Mouse (Mus musculus) midbrain, embryonic 11.5 days (tissue): ENCODE data around the gene Plch2. TPM values are rescaled to one million over a fixed set of nuclear protein-coding genes. Genes with fewer than 3 reads are reported as not detected.

ENCODE experiments used
- ATAC-seq: fragments of 200-750 bp; cut with Nextera tagmentation; 2 replicates; pipeline ENCODE4 v1.8.0; 2017; ENCODE audit warnings: moderate TSS enrichment, moderate library complexity; ENCODE audit not compliant: low FRiP score
- DNase-seq: peaks from one replicate; pipeline ENCODE4 v3.0.0; 2015; ENCODE audit warnings: low spot score; ENCODE audit errors: missing footprints
- H3K27ac ChIP-seq: fragments of 300-500 bp; sonication (generic); 2 replicates; pipeline ENCODE4 v1.5.1; 2014; ENCODE audit warnings: low read depth, low read length
- H3K27me3 ChIP-seq: fragments of 300-500 bp; sonication (generic); 2 replicates; pipeline ENCODE4 v1.6.1; 2014; ENCODE audit warnings: mild to moderate bottlenecking, low read length, moderate library complexity, mixed read lengths; ENCODE audit not compliant: control insufficient read depth, insufficient read depth
- H3K36me3 ChIP-seq: fragments of 300-500 bp; sonication (generic); 2 replicates; pipeline ENCODE4 v1.6.1; 2014; ENCODE audit warnings: mild to moderate bottlenecking, low read length, moderate library complexity, mixed read lengths; ENCODE audit not compliant: control insufficient read depth, insufficient read depth
- H3K4me1 ChIP-seq: fragments of 300-500 bp; sonication (generic); 2 replicates; pipeline ENCODE4 v1.6.1; 2014; ENCODE audit warnings: low read length; ENCODE audit not compliant: control insufficient read depth, insufficient read depth
- H3K4me2 ChIP-seq: fragments of 300-500 bp; sonication (generic); 2 replicates; pipeline ENCODE4 v1.6.1; 2014; ENCODE audit warnings: mild to moderate bottlenecking, moderate library complexity
- H3K4me3 ChIP-seq: fragments of 300-500 bp; sonication (generic); 2 replicates; pipeline ENCODE4 v1.5.1; 2014; ENCODE audit warnings: low read depth, low read length
- H3K9ac ChIP-seq: fragments of 300-500 bp; sonication (generic); 2 replicates; pipeline ENCODE4 v1.6.1; 2014; ENCODE audit warnings: low read length
- H3K9me3 ChIP-seq: fragments of 300-500 bp; sonication (generic); 2 replicates; pipeline ENCODE4 v1.6.1; 2016; ENCODE audit warnings: low read length; ENCODE audit not compliant: control insufficient read depth
- WGBS: fragments of 180-500 bp; shearing (Covaris S2); extraction: QIAGEN DNeasy Blood & Tissue Kit; methylation state at CpG from one replicate; pipeline ENCODE4 v1.1.7; 2014; 5-methylcytosine and 5-hydroxymethylcytosine counted together
- polyA plus RNA-seq: library from polyadenylated mRNA; unstranded; fragments of >200 nt; fragmentation: Nextera tagmentation; extraction: Ambion mirVana; gene quantifications from 2 replicates; pipeline ENCODE4 v1.2.1, GENCODE M21; 2014

Gene Plch2
- polyA plus RNA-seq, 1 experiment from 2014 or later = 0.85 TPM

GRCm38 (mm10) chr4:154933306-154933907 is 123.2 kb downstream of the Plch2 start:
- no peak overlapping the region for H3K9ac ChIP-seq
- peak; percentile 73 for DNase-seq
- no peaks in the 10 kb centered on the region for H3K27me3 ChIP-seq
- H3K4me3 ChIP-seq = no peak overlapping the region
- ATAC-seq = no peak
- WGBS = 61% methylated on average over 13 of the region's 13 CpGs
- H3K27ac ChIP-seq = no peak overlapping the region
- no peak overlapping the region for H3K4me2 ChIP-seq
- H3K36me3 ChIP-seq = no peaks in the 10 kb centered on the region
- H3K4me1 ChIP-seq = peaks cover 6% of the 10 kb centered on the region
- H3K9me3 ChIP-seq = no peaks in the 10 kb centered on the region

Other genes starting within 250 kb of the Plch2 start
- gene Ttc34, start 219.3 kb downstream of the Plch2 start, polyA plus RNA-seq = 0.25 and 0.31 TPM in 2 replicates
- 0.29 and 0.56 TPM in 2 replicates for gene Mmel1, start 187.2 kb downstream of the Plch2 start, polyA plus RNA-seq
- 39.6 and 41.8 TPM in 2 replicates for gene Fam213b, start 157.6 kb downstream of the Plch2 start, polyA plus RNA-seq
- gene Tnfrsf14, start 128.2 kb downstream of the Plch2 start, polyA plus RNA-seq = 0.93 and 1.2 TPM in 2 replicates
- gene Hes5, start 95.9 kb downstream of the Plch2 start, polyA plus RNA-seq = 456 and 535 TPM in 2 replicates
- 37.0 and 40.4 TPM in 2 replicates for gene Pank4, start 92.7 kb downstream of the Plch2 start, polyA plus RNA-seq
- 8.2 and 9.7 TPM in 2 replicates for gene Pex10, start 10.2 kb upstream of the Plch2 start, polyA plus RNA-seq
- gene Rer1, start 29.6 kb upstream of the Plch2 start, polyA plus RNA-seq = 152 and 162 TPM in 2 replicates
- gene Morn1, start 29.8 kb upstream of the Plch2 start, polyA plus RNA-seq = 4.1 and 5.1 TPM in 2 replicates
- gene Ski, start 165.8 kb upstream of the Plch2 start, polyA plus RNA-seq = 12.7 and 13.6 TPM in 2 replicates
- gene Faap20, start 193.0 kb upstream of the Plch2 start, polyA plus RNA-seq = 101 and 110 TPM in 2 replicates